Mouse (Mus musculus): ENCODE measurements around the gene Smox. TPM values are rescaled to one million over a fixed set of nuclear protein-coding genes. Genes with fewer than 3 reads are reported as not detected.

Smox gene
- total and polyA plus RNA-seq, 3 experiments, result 2.2 to 5.5 TPM; not detected in 1

DNA sequence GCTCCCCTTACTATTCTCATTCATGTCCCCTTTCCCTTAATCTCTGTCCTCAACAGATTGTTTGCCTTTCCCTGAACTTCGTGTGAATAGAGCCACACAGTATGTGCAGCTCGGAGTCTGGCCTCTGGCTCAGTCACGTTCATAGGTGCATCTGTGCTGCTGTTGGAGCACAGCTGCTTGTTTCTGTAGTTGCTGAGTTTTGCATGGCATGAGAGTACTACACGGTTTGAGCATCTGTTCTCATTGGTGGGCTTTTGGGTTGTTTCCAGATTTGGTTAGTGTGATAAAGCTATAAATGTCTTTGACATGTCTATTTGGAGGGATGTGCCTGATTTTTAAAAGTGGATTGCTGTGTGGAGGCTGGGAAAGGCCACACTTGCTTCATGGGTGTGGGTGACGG is 19.2 kb downstream of the Smox start:
- Histone ChIP-seq H3K27me3 (ENCODE audit: control insufficient read depth in 1 of 2, insufficient read depth in 2 of 2, low read length in 2 of 2) (no peaks in the 10 kb centered on the region), H3K4me1 (ENCODE audit: control insufficient read depth in 1 of 2, insufficient read depth in 2 of 2, low read length in 2 of 2) (peaks cover 0 to 11% of the 10 kb centered on the region in 2 experiments; a peak in 1 of 4 replicates), H3K79me2 (ENCODE audit: control insufficient read depth, insufficient read depth, low read length, poor library complexity) (no peaks in the 10 kb centered on the region), H3K9me3 (replicated peaks; ENCODE audit: insufficient read depth, low read length) (no peaks in the 10 kb centered on the region), H3K4me3 (ENCODE audit: control insufficient read depth in 1 of 2, insufficient read depth in 1 of 2, low read depth in 2 of 2, low read length in 2 of 2) (no peak overlapping the region), H3K9ac (ENCODE audit: control insufficient read depth, low read depth, low read length, poor library complexity, severe bottlenecking) (no peak overlapping the region), H3K27ac (ENCODE audit: control insufficient read depth, low read depth, low read length) (no peak overlapping the region), H3K36me3 (ENCODE audit: control insufficient read depth in 1 of 2, insufficient read depth in 2 of 2, low read length in 2 of 2) (0 out of 4 replicates have a peak, but pooled peaks cover 0 to 2% of the 10 kb centered on the region in 2 experiments)
- no peak for TF ChIP-seq GABPA (IDR thresholded peaks at IDR 0.05; ENCODE audit: low read depth, low read length)
- TF ChIP-seq KAT2A (conservative IDR thresholded peaks at IDR 0.05; ENCODE audit: low read depth, low read length), result no peak
- no peak for TF ChIP-seq TCF12 (IDR thresholded peaks at IDR 0.05; ENCODE audit: low read depth, low read length)
- no peak for TF ChIP-seq TBP (IDR thresholded peaks at IDR 0.05; ENCODE audit: low read depth, low read length)
- TF ChIP-seq JUND (IDR thresholded peaks at IDR 0.05; ENCODE audit: low read depth, low read length), result no peak
- no peak for TF ChIP-seq ETS1 (IDR thresholded peaks at IDR 0.05; ENCODE audit: low read depth, low read length)
- no peak for DNase-seq (ENCODE audit: low read depth, low spot score)

DNA sequence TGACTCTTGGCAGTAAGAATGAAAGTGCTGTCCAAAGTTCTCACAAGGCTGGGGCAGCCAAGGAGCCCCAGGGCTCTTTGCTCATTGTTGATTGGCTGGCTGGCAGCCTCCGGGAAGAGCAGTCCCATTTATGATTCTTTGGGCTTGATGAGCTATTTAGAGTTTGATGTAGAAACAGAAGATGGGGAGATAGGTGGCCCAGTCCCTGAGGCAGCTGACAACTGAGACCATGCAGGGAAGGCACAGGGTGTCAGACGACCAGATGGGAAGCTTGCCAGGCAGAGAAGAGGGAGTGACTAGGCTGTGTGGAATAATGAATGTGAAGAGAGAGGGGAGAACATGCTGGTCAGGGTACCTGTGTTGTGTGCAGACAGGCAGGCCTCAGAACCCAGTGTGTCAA is 22.2 kb downstream of the Smox start:
- H3K27ac ChIP-seq (ENCODE audit: control insufficient read depth, low read depth, low read length), result no peak overlapping the region
- H3K9me3 ChIP-seq (replicated peaks; ENCODE audit: insufficient read depth, low read length), result no peaks in the 10 kb centered on the region
- no peak overlapping the region for H3K4me3 ChIP-seq (ENCODE audit: control insufficient read depth in 1 of 2, insufficient read depth in 1 of 2, low read depth in 2 of 2, low read length in 2 of 2)
- TF ChIP-seq CHD2 (IDR thresholded peaks at IDR 0.05; ENCODE audit: low read length) (no peak), ZKSCAN1 (IDR thresholded peaks at IDR 0.05; ENCODE audit: low read depth, low read length) (no peak), E2F4 (IDR thresholded peaks at IDR 0.05; ENCODE audit: borderline replicate concordance, low read depth, low read length) (no peak), MYC (IDR thresholded peaks at IDR 0.05; ENCODE audit: low read depth, low read length) (no peak), POLR2AphosphoS2 (IDR thresholded peaks at IDR 0.05; ENCODE audit: low read length) (no peak), MAX (IDR thresholded peaks at IDR 0.05; ENCODE audit: low read length) (no peak), ZNF384 (IDR thresholded peaks at IDR 0.05; ENCODE audit: low read depth, low read length) (no peak), ZC3H11A (IDR thresholded peaks at IDR 0.05; ENCODE audit: low read depth, low read length) (no peak), USF2 (IDR thresholded peaks at IDR 0.05; ENCODE audit: borderline replicate concordance in 1 of 2, insufficient read depth in 1 of 2, low read depth in 1 of 2, low read length in 2 of 2) (no peak), RAD21 (IDR thresholded peaks at IDR 0.05; ENCODE audit: low read depth, low read length) (no peak), SMC3 (IDR thresholded peaks at IDR 0.05; ENCODE audit: low read depth, low read length) (no peak), POLR2A (IDR thresholded peaks at IDR 0.05; ENCODE audit: control insufficient read depth in 1 of 2, insufficient read depth in 1 of 2, low read depth in 1 of 2, low read length in 2 of 2, poor library complexity in 1 of 2) (no peak), CHD1 (IDR thresholded peaks at IDR 0.05; ENCODE audit: low read depth, low read length) (no peak), MYB (IDR thresholded peaks at IDR 0.05; ENCODE audit: low read depth, low read length) (no peak), BHLHE40 (IDR thresholded peaks at IDR 0.05; ENCODE audit: borderline replicate concordance, low read depth, low read length) (no peak), ZMIZ1 (IDR thresholded peaks at IDR 0.05; ENCODE audit: low read depth, low read length) (no peak), CTCF (IDR thresholded peaks at IDR 0.05 in 2 of 3, conservative IDR thresholded peaks at IDR 0.05 in 1 of 3; ENCODE audit: control insufficient read depth in 1 of 3, insufficient read depth in 1 of 3, low read depth in 2 of 3, low read length in 3 of 3, poor library complexity in 1 of 3, severe bottlenecking in 1 of 3) (no peak), NELFE (IDR thresholded peaks at IDR 0.05; ENCODE audit: low read depth, low read length) (no peak), KAT2A (conservative IDR thresholded peaks at IDR 0.05; ENCODE audit: low read depth, low read length) (no peak), MEF2A (IDR thresholded peaks at IDR 0.05; ENCODE audit: extremely low read depth, insufficient replicate concordance, low read depth, low read length, poor library complexity, severe bottlenecking) (no peak)
- H3K36me3 ChIP-seq (ENCODE audit: control insufficient read depth in 1 of 2, insufficient read depth in 2 of 2, low read length in 2 of 2), result 0 out of 4 replicates have a peak, but pooled peaks cover 0 to 2% of the 10 kb centered on the region in 2 experiments
- H3K9ac ChIP-seq (ENCODE audit: control insufficient read depth, low read depth, low read length, poor library complexity, severe bottlenecking), result no peak overlapping the region
- DNase-seq (ENCODE audit: low read depth, low spot score), result no peak
- H3K79me2 ChIP-seq (ENCODE audit: control insufficient read depth, insufficient read depth, low read length, poor library complexity), result no peaks in the 10 kb centered on the region
- peaks cover 0 to 9% of the 10 kb centered on the region in 2 experiments; a peak in 1 of 4 replicates for H3K4me1 ChIP-seq (ENCODE audit: control insufficient read depth in 1 of 2, insufficient read depth in 2 of 2, low read length in 2 of 2)
- H3K27me3 ChIP-seq (ENCODE audit: control insufficient read depth in 1 of 2, insufficient read depth in 2 of 2, low read length in 2 of 2), result no peaks in the 10 kb centered on the region
